Comparison of ENCODE assay signal across 7 mouse cellular contexts in the genomic region with DNA sequence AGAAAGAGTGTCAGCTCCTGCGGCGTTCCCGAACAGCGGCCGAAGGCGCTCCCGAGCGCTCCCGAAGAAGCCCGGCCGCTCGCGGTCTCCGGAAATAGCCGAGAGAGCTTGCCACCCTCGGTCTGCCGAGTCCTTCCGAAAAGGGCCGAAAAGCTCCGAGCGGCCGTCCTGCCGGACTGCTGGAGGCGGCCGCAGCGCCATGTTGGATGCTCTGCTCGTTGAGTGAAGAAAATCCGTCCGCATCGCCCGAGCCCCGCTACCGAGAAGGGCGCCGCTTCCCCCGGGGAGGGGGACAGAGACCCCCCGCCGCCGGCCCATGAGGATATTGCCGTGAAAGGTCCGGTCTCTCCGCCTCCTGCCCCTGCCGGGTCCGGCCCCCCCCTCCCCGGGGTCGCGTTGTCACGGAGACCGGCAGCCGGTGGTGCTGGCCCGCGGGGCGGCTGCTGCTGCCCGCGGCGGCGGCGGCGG. TPM values are rescaled to one million over a fixed set of nuclear protein-coding genes. Genes with fewer than 3 reads are reported as not detected.
DNase-seq lines count a peak whose midpoint lies in the region; ATAC-seq lines count a peak whose summit lies in the region.

No protein-coding gene starts in this region.

- WGBS in intestine, embryonic 15.5 days, result under 1% methylated on average over 55 of the region's 59 CpGs
- WGBS in midbrain, embryonic 10.5 days, result under 1% methylated on average over 53 of the region's 59 CpGs

- H3K27ac ChIP-seq in intestine, embryonic 15.5 days, result peak overlapping the region; percentile 87
- H3K27ac ChIP-seq in midbrain, embryonic 10.5 days (replicated peaks), result peak overlapping the region; percentile 99

- H3K9ac ChIP-seq in intestine, embryonic 15.5 days, result peak overlapping the region; percentile 95

- no peaks in the 10 kb centered on the region for H3K9me3 ChIP-seq in intestine, embryonic 15.5 days
- H3K9me3 ChIP-seq in midbrain, embryonic 10.5 days (replicated peaks), result no peaks in the 10 kb centered on the region

- H3K36me3 ChIP-seq in intestine, embryonic 15.5 days, result peaks cover 5% of the 10 kb centered on the region
- peaks cover 34% of the 10 kb centered on the region for H3K36me3 ChIP-seq in midbrain, embryonic 10.5 days

- peak; percentile 97 for ATAC-seq in intestine, embryonic 15.5 days

- H3K4me2 ChIP-seq in intestine, embryonic 15.5 days (replicated peaks), result peak overlapping the region; percentile 76

- H3K4me1 ChIP-seq in intestine, embryonic 15.5 days (replicated peaks), result peaks cover 23% of the 10 kb centered on the region
- peaks cover 36% of the 10 kb centered on the region for H3K4me1 ChIP-seq in midbrain, embryonic 10.5 days

- peaks cover 3% of the 10 kb centered on the region; the same call in 1 of the 2 replicates for H3K27me3 ChIP-seq in intestine, embryonic 15.5 days (replicated peaks)
- H3K27me3 ChIP-seq in midbrain, embryonic 10.5 days (ENCODE audit: low read depth, poor library complexity, severe bottlenecking), result peaks cover 26% of the 10 kb centered on the region

- H3K4me3 ChIP-seq in intestine, embryonic 15.5 days (replicated peaks), result peak overlapping the region; percentile 93
- H3K4me3 ChIP-seq in midbrain, embryonic 10.5 days, result peak overlapping the region; percentile 100

- intact Hi-C loops in left cerebral cortex, postnatal 25 days (cut with DNase I), result loop anchor here (10.0 kb wide), 1 partner anchor 111 kb away; no protein-coding TSS in a partner anchor

- peak; percentile 100 for DNase-seq in adrenal gland, adult 18-20 months (ENCODE audit: low spot score in 2 of 2)
- DNase-seq in embryo, embryonic 11 days, result peak; percentile 99
- peak; percentile 98 for DNase-seq in gastrocnemius, postnatal 25 days
- DNase-seq in left cerebral cortex, postnatal 25 days (ENCODE audit: low spot score in 2 of 2), result peak; percentile 99 to 100
- DNase-seq in midbrain, embryonic 10.5 days (ENCODE audit: low spot score), result peak; percentile 99
- DNase-seq in right cerebral cortex, postnatal 4 days, result peak; percentile 100

RNA-seq across cellular contexts. Expression of a gene that starts 0.5 kb away (rescaled TPM):
- 100 to 1,000 TPM in 1 of 2 experiments, 10 to 100 TPM in 1; 67.3 to 131 TPM for total RNA-seq in adrenal gland, adult 18-20 months (2021)
- 10 to 100 TPM; 93.1 to 94.8 TPM for total RNA-seq in gastrocnemius, postnatal 25 days (2021)
- 24.2 and 25.1 TPM in 2 replicates for polyA plus RNA-seq in intestine, embryonic 15.5 days (2015; fragmentation: Nextera tagmentation; extraction: Ambion mirVana)
- total RNA-seq in left cerebral cortex, postnatal 25 days (2021), result 100 to 1,000 TPM; 164 to 178 TPM
- 34.1 and 36.3 TPM in 2 replicates for polyA plus RNA-seq in midbrain, embryonic 10.5 days (2016; fragmentation: Nextera tagmentation; extraction: Ambion mirVana)

Comparison
In these comparisons a context has a peak if more than half of its experiments do, and no peak if none do; other contexts are left out.
1. Peak in every context shown above with its lines: DNase-seq, ATAC-seq, H3K4me3 ChIP-seq and H3K27ac ChIP-seq.